Mouse (Mus musculus) stomach, embryonic 16.5 days (tissue): ENCODE data around the gene Trim33. TPM values are rescaled to one million over a fixed set of nuclear protein-coding genes. Genes with fewer than 3 reads are reported as not detected.

Experiments used
- ATAC-seq: fragments of 200-750 bp; cut with Nextera tagmentation; 2 replicates; pipeline ENCODE4 v1.8.0; 2017; ENCODE audit warnings: moderate number of reproducible peaks, moderate TSS enrichment; ENCODE audit not compliant: insufficient read depth, low FRiP score
- H3K27ac ChIP-seq: fragments of 300-500 bp; sonication (generic); 2 replicates; pipeline ENCODE4 v1.5.1; 2014; ENCODE audit warnings: low read length
- H3K27me3 ChIP-seq: fragments of 300-500 bp; sonication (generic); 2 replicates; pipeline ENCODE4 v1.6.1; 2014; ENCODE audit warnings: low read length, control low read depth, mixed read lengths; ENCODE audit not compliant: control insufficient read depth, insufficient read depth
- H3K36me3 ChIP-seq: fragments of 300-500 bp; sonication (generic); 2 replicates; pipeline ENCODE4 v1.6.1; 2014; ENCODE audit warnings: low read length; ENCODE audit not compliant: control insufficient read depth, insufficient read depth
- H3K4me1 ChIP-seq: fragments of 300-500 bp; sonication (generic); 2 replicates; pipeline ENCODE4 v1.6.1; 2014; ENCODE audit warnings: low read length, control low read depth, mixed read lengths; ENCODE audit not compliant: control insufficient read depth, insufficient read depth
- H3K4me2 ChIP-seq: fragments of 300-500 bp; sonication (generic); 2 replicates; pipeline ENCODE4 v1.6.1; 2014; ENCODE audit warnings: low read depth, low read length, mixed read lengths
- H3K4me3 ChIP-seq: fragments of 300-500 bp; sonication (generic); replicated peaks from 2 replicates; pipeline ENCODE4 v1.5.1; 2014; ENCODE audit warnings: mild to moderate bottlenecking, low read length
- H3K9ac ChIP-seq: fragments of 300-500 bp; sonication (generic); 2 replicates; pipeline ENCODE4 v1.6.1; 2014; ENCODE audit warnings: low read length
- H3K9me3 ChIP-seq: fragments of 300-500 bp; sonication (generic); replicated peaks from 2 replicates; pipeline ENCODE4 v1.6.1; 2016; ENCODE audit warnings: low read length, control low read depth; ENCODE audit not compliant: control insufficient read depth
- WGBS: fragments of 180-500 bp; shearing (Covaris S2); extraction: QIAGEN DNeasy Blood & Tissue Kit; methylation state at CpG from one replicate; pipeline ENCODE4 v1.1.7; 2014; 5-methylcytosine and 5-hydroxymethylcytosine counted together
- polyA plus RNA-seq: library from polyadenylated mRNA; unstranded; fragments of >200 nt; fragmentation: Nextera tagmentation; extraction: Ambion mirVana; gene quantifications from 2 replicates; pipeline ENCODE4 v1.2.1, GENCODE M21; 2015

Gene Trim33
- polyA plus RNA-seq, 1 experiment from 2014 or later = 20.7 TPM

DNA sequence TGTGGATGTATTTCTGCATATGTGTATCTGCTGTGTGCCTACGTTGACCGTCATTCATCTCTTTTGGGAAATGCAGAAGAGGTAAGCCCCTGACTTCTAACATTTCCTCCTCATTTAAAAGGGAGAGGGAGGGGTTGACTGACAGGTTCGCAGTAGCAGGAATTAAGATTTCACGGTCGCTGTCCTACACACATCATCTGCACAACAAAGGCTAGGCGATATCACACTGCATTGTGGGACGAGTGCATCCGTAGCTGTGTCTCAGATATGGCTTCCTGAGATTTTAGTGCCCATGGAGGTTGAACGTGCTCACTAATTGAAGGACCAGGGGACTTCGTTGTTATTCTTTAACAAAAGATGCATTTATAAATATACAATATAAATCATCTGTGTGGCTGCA is 123.1 kb downstream of the Trim33 start:
- no peak overlapping the region for H3K27ac ChIP-seq
- H3K9ac ChIP-seq = no peak overlapping the region
- no peaks in the 10 kb centered on the region for H3K27me3 ChIP-seq
- H3K9me3 ChIP-seq = no peaks in the 10 kb centered on the region
- H3K4me1 ChIP-seq = peaks cover 8% of the 10 kb centered on the region
- H3K4me3 ChIP-seq = no peak overlapping the region
- H3K36me3 ChIP-seq = no peaks in the 10 kb centered on the region
- no peak for ATAC-seq
- WGBS = 63% methylated on average over 10 of the region's 10 CpGs
- H3K4me2 ChIP-seq = no peak overlapping the region

DNA sequence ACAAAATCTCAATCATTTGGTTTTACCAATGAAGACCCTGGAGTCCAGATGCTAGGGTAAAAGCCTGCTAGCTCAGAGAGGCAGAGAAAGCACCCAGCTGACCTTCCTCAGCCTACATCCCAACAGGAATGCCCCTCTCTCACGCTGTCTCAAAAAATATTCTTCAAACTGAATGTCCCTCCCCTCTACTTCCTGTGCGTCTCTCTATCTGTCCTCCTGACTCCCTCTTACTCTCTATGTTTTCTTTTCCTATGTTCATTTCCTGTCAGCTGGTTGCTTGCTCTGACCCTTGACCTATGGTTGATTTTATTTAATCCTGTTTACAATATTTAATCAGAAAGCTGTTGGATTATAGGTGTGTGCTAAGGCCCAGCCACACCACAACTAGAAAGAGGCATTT is 126.0 kb downstream of the Trim33 start:
- WGBS = 58% methylated on average over 2 of the region's 2 CpGs
- Histone ChIP-seq H3K4me2 (no peak overlapping the region), H3K36me3 (no peaks in the 10 kb centered on the region), H3K4me3 (no peak overlapping the region), H3K4me1 (peaks cover 10% of the 10 kb centered on the region), H3K27me3 (no peaks in the 10 kb centered on the region), H3K9me3 (no peaks in the 10 kb centered on the region), H3K9ac (no peak overlapping the region), H3K27ac (no peak overlapping the region)
- no peak for ATAC-seq

- Histone ChIP-seq H3K4me3 (no peak overlapping the region), H3K9ac (no peak overlapping the region), H3K9me3 (no peaks in the 10 kb centered on the region), H3K27me3 (no peaks in the 10 kb centered on the region), H3K4me1 (peaks cover 10% of the 10 kb centered on the region), H3K27ac (peak overlapping the region; percentile 47), H3K4me2 (no peak overlapping the region), H3K36me3 (no peaks in the 10 kb centered on the region)
- ATAC-seq = peak; percentile 50; the same call in 1 of the 2 replicates
- 66% methylated on average over 11 of the region's 11 CpGs for WGBS
These were observed 127.0 kb downstream of the Trim33 start for GRCm38 (mm10) chr3:103405871-103406765.

Other genes with a start within 250 kb of the Trim33 start
- gene Nras, start 221.0 kb upstream of the Trim33 start, polyA plus RNA-seq = 86.3 and 86.9 TPM in 2 replicates
- 0.27 and 8.9 TPM in 2 replicates for gene Ampd1, start 205.3 kb upstream of the Trim33 start, polyA plus RNA-seq
- 9.9 and 11.0 TPM in 2 replicates for gene Dennd2c, start 176.7 kb upstream of the Trim33 start, polyA plus RNA-seq
- gene Bcas2, start 107.6 kb upstream of the Trim33 start, polyA plus RNA-seq = 177 and 186 TPM in 2 replicates